Mouse (Mus musculus) heart, adult 2 months (tissue): ENCODE results near the gene Mgat5. TPM values are rescaled to one million over a fixed set of nuclear protein-coding genes. Genes with fewer than 3 reads are reported as not detected.

Experiments used
- DNase-seq, 2 experiments: peaks; one replicate each; pipeline ENCODE4 v3.0.0; 2021
- H3K27ac ChIP-seq: fragments of 200-600 bp; 2 replicates; pipeline ENCODE4 v1.8.1; 2022
- H3K27me3 ChIP-seq: fragments of 200-500 bp; 2 replicates; pipeline ENCODE4 v1.6.1; 2012; ENCODE audit warnings: mild to moderate bottlenecking, low read length, inconsistent platforms, mixed read lengths; ENCODE audit not compliant: control insufficient read depth, insufficient read depth
- H3K36me3 ChIP-seq: fragments of 200-500 bp; 2 replicates; pipeline ENCODE4 v1.6.1; 2012; ENCODE audit warnings: low read length, inconsistent platforms; ENCODE audit not compliant: control insufficient read depth, insufficient read depth
- H3K4me1 ChIP-seq: fragments of 200-500 bp; 2 replicates; pipeline ENCODE4 v1.6.1; 2011; ENCODE audit warnings: low read length; ENCODE audit not compliant: control insufficient read depth, insufficient read depth
- H3K4me3 ChIP-seq: fragments of 200-600 bp; 2 replicates; pipeline ENCODE4 v1.8.1; 2022
- H3K79me2 ChIP-seq: fragments of 200-500 bp; replicated peaks from 2 replicates; pipeline ENCODE4 v1.6.1; 2012; ENCODE audit warnings: mild to moderate bottlenecking, inconsistent platforms, low read length, moderate library complexity, mixed read lengths; ENCODE audit not compliant: control insufficient read depth, insufficient read depth
- H3K9ac ChIP-seq: fragments of 200-500 bp; 2 replicates; pipeline ENCODE4 v1.6.1; 2012; ENCODE audit warnings: low read depth, mild to moderate bottlenecking, control low read depth, inconsistent platforms, low read length, mixed read lengths
- CTCF ChIP-seq: fragments of 200-600 bp; IDR thresholded peaks from 2 replicates; pipeline ENCODE4 v1.8.1; 2022; ENCODE audit warnings: antibody characterized with exemption, mild to moderate bottlenecking, moderate library complexity
- EP300 ChIP-seq: fragments of 200-500 bp; IDR thresholded peaks from 2 replicates; pipeline ENCODE4 v1.6.1; 2011; ENCODE audit warnings: low read depth, low read length, control low read depth; ENCODE audit not compliant: insufficient read depth
- POLR2A ChIP-seq: fragments of 200-500 bp; IDR thresholded peaks from 2 replicates; pipeline ENCODE4 v1.6.1; 2011; ENCODE audit warnings: mild to moderate bottlenecking, low read depth, low read length, control low read depth; ENCODE audit not compliant: insufficient read depth
- whole genome bisulfite sequencing: fragments of 180-500 bp; shearing (Covaris S2); methylation state at CpG from one replicate; pipeline ENCODE4 v1.1.7; 2018; 5-methylcytosine and 5-hydroxymethylcytosine counted together
- intact Hi-C: fragments of 180-260 bp; cut with DNase I; formaldehyde crosslinking; loops from one replicate; pipeline ENCODE4 v1.15.1; 2025
- polyA plus RNA-seq: library from polyadenylated mRNA; depleted of rRNA; stranded (reverse); fragments of >200 nt; gene quantifications from 2 replicates; pipeline ENCODE4 v1.2.3, GENCODE M21; 2012
- total RNA-seq, 2 experiments: library from RNA; stranded (reverse); gene quantifications; 2 replicates each; pipeline ENCODE4 v1.2.3; 2021

The Mgat5 gene
- total and polyA plus RNA-seq, 3 experiments, result 5.6 to 16.7 (median 13.6) TPM

DNA sequence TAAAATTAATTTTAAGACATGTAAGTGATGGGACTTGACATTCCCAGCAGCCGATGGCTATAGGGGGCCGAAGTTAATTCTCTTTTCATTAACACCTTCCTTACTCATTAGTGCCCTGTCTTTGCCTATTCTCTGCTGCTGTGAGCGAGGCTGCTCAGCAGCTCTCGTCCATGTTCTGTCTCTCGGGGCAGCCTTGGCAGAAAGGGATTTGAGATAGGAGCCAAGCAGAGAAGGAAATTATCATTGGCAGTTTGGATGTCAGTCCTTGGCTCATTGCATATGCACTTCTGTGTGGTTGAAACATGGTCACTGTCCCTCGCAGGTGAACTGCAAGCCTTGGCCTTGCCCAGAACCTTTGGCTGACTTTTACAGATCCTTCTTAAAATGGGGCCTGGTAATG lies 111.8 kb downstream of the Mgat5 start:
- no peaks in the 10 kb centered on the region for H3K27me3 ChIP-seq
- H3K79me2 ChIP-seq, result peaks cover 3% of the 10 kb centered on the region; the same call in 1 of the 2 replicates
- peaks cover 15% of the 10 kb centered on the region for H3K4me1 ChIP-seq
- TF ChIP-seq CTCF, result no peak
- H3K36me3 ChIP-seq, result peaks cover 3% of the 10 kb centered on the region; the same call in 1 of the 2 replicates
- H3K9ac ChIP-seq, result no peak overlapping the region
- no peak overlapping the region for H3K4me3 ChIP-seq
- 61% methylated on average over 6 of the region's 6 CpGs for WGBS
- DNase-seq, result no peak
- H3K27ac ChIP-seq, result no peak overlapping the region
- intact Hi-C loops, result no loop called here

DNA sequence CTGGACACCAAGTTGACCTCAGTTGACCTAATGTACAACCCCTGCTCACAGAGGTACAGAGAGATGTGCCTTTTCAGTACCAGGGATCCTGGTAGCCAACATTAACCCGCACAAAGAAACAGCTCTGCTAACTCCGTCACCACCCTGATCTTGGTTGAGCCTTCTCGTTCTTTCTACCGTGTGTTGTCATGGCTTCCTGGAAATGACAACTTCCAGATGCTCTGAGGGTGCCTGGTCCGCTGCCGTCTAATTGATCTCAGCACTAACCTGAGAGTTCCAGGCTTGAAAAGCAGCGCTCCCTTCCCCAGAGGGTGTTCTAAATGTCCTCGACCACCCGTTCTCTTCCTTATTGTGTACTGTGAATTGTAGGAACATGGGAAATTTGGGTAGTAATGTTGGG lies 112.7 kb downstream of the Mgat5 start:
- Histone ChIP-seq H3K27ac (no peak overlapping the region), H3K27me3 (no peaks in the 10 kb centered on the region), H3K9ac (no peak overlapping the region), H3K79me2 (peaks cover 3% of the 10 kb centered on the region; the same call in 1 of the 2 replicates), H3K4me3 (no peak overlapping the region), H3K4me1 (peaks cover 15% of the 10 kb centered on the region), H3K36me3 (peaks cover 3% of the 10 kb centered on the region; the same call in 1 of the 2 replicates)
- DNase-seq, result no peak
- WGBS, result 67% methylated on average over 9 of the region's 9 CpGs
- intact Hi-C loops, result no loop called here
- no peak for TF ChIP-seq POLR2A
- no peak for TF ChIP-seq CTCF
- no peak for TF ChIP-seq EP300

- H3K79me2 ChIP-seq, result peaks cover 3% of the 10 kb centered on the region; the same call in 1 of the 2 replicates
- H3K27ac ChIP-seq, result no peak overlapping the region
- intact Hi-C loops, result no loop called here
- WGBS, result 57% methylated on average over 7 of the region's 7 CpGs
- H3K4me1 ChIP-seq, result peaks cover 15% of the 10 kb centered on the region
- no peak for DNase-seq
- no peak for TF ChIP-seq EP300
- TF ChIP-seq POLR2A, result no peak
- no peak for TF ChIP-seq CTCF
- H3K36me3 ChIP-seq, result peaks cover 3% of the 10 kb centered on the region; the same call in 1 of the 2 replicates
- H3K4me3 ChIP-seq, result no peak overlapping the region
- no peak overlapping the region for H3K9ac ChIP-seq
- no peaks in the 10 kb centered on the region for H3K27me3 ChIP-seq
Observed at GRCm38 (mm10) chr1:127318486-127318885, 113.7 kb downstream of the Mgat5 start.

DNA sequence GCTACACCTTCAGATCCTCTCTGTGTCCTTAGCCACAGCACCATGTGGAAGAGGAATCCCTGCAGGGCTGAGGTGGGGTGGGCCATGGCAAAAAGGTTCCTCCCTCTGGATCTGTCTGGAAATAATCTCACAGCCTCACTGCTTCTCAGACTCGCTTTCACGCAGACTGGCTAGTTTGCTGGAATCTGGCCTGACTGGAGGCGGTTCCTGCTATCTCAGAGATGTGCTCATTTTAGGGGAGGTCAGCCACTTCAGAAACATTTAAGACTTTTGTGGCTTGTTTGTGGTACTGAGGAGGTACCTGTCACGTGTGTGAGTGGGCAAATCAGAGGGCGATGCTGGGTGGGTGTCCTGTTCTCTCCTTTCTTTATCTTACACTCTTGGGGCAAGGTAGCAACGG lies 115.0 kb downstream of the Mgat5 start:
- H3K27ac ChIP-seq, result no peak overlapping the region
- H3K4me3 ChIP-seq, result no peak overlapping the region
- no peak for DNase-seq
- intact Hi-C loops, result no loop called here
- no peak overlapping the region for H3K9ac ChIP-seq
- no peaks in the 10 kb centered on the region for H3K27me3 ChIP-seq
- TF ChIP-seq EP300, result no peak
- no peak for TF ChIP-seq POLR2A
- peaks cover 3% of the 10 kb centered on the region; the same call in 1 of the 2 replicates for H3K79me2 ChIP-seq
- peaks cover 9% of the 10 kb centered on the region for H3K4me1 ChIP-seq
- peaks cover 3% of the 10 kb centered on the region; the same call in 1 of the 2 replicates for H3K36me3 ChIP-seq
- 69% methylated on average over 6 of the region's 6 CpGs for WGBS

- H3K36me3 ChIP-seq, result peaks cover 3% of the 10 kb centered on the region; the same call in 1 of the 2 replicates
- H3K4me1 ChIP-seq, result peaks cover 8% of the 10 kb centered on the region
- DNase-seq, result no peak
- no peaks in the 10 kb centered on the region for H3K27me3 ChIP-seq
- no peak overlapping the region for H3K4me3 ChIP-seq
- 75% methylated on average over 10 of the region's 10 CpGs for WGBS
- TF ChIP-seq CTCF (no peak), POLR2A (no peak), EP300 (no peak)
- intact Hi-C loops, result no loop called here
- H3K9ac ChIP-seq, result no peak overlapping the region
- H3K27ac ChIP-seq, result no peak overlapping the region
- H3K79me2 ChIP-seq, result peaks cover 2% of the 10 kb centered on the region; the same call in 1 of the 2 replicates
Observed at GRCm38 (mm10) chr1:127320956-127321355, 116.1 kb downstream of the Mgat5 start.

DNA sequence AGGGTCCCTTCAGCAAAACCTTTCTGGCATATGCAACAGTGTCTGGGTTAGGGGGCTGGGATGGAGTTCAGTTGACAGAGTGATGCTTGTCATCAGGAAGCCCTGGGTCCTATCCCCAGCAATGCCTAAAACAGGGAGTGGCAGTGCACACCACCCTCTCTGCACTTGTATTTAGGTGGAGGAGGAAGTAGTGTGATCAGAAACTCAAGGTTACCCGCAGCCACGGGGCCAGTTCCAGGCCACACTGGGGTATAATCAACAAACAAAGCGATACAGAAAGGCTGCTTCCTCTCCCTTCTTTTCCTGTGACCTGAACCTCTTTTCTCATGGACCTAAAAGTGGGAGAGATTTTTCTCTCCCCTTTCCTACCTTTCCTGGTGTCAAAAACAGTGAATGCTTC lies 116.8 kb downstream of the Mgat5 start:
- H3K79me2 ChIP-seq, result peaks cover 2% of the 10 kb centered on the region; the same call in 1 of the 2 replicates
- H3K27ac ChIP-seq, result no peak overlapping the region
- H3K4me3 ChIP-seq, result no peak overlapping the region
- no peak overlapping the region for H3K9ac ChIP-seq
- intact Hi-C loops, result no loop called here
- no peaks in the 10 kb centered on the region for H3K27me3 ChIP-seq
- WGBS, result 37% methylated on average over 3 of the region's 3 CpGs
- peaks cover 8% of the 10 kb centered on the region for H3K4me1 ChIP-seq
- DNase-seq, result no peak
- H3K36me3 ChIP-seq, result peaks cover 3% of the 10 kb centered on the region; the same call in 1 of the 2 replicates
- no peak for TF ChIP-seq CTCF
- TF ChIP-seq EP300, result no peak
- no peak for TF ChIP-seq POLR2A
